Mouse (Mus musculus) MEL (cell line): ENCODE data around the gene Rhbdl1. TPM values are rescaled to one million over a fixed set of nuclear protein-coding genes. Genes with fewer than 3 reads are reported as not detected.

Experiments used
- DNase-seq: peaks from one replicate; pipeline ENCODE4 v3.0.0; 2011; ENCODE audit warnings: low read depth, low spot score
- H3K27ac ChIP-seq: 2 replicates; pipeline ENCODE4 v1.5.1; 2012; ENCODE audit warnings: low read depth, mild to moderate bottlenecking, control low read depth, low read length, moderate library complexity; ENCODE audit not compliant: control insufficient read depth
- H3K27me3 ChIP-seq, 2 experiments: fragments of 150-350 bp in 1 of 2; sonication (generic) in 1 of 2; 2 replicates each; pipeline ENCODE4 v1.6.1; 2012; ENCODE audit warnings: low read length in 2 of 2, mild to moderate bottlenecking in 2 of 2, improper control_type of control experiment in 1 of 2, moderate library complexity in 1 of 2; ENCODE audit not compliant: insufficient read depth in 2 of 2, control insufficient read depth in 1 of 2
- H3K36me3 ChIP-seq, 2 experiments: 2 replicates each; pipeline ENCODE4 v1.6.1; 2012 to 2014; ENCODE audit warnings: low read length in 2 of 2, improper control_type of control experiment in 1 of 2, inconsistent platforms in 1 of 2, mild to moderate bottlenecking in 1 of 2; ENCODE audit not compliant: insufficient read depth in 2 of 2, control insufficient read depth in 1 of 2
- H3K4me1 ChIP-seq, 2 experiments: fragments of 150-350 bp in 1 of 2; sonication (generic) in 1 of 2; 2 replicates each; pipeline ENCODE4 v1.6.1; 2012; ENCODE audit warnings: low read length in 2 of 2, improper control_type of control experiment in 1 of 2, mild to moderate bottlenecking in 1 of 2; ENCODE audit not compliant: insufficient read depth in 2 of 2, control insufficient read depth in 1 of 2
- H3K4me3 ChIP-seq, 2 experiments: fragments of 150-350 bp in 1 of 2; sonication (generic) in 1 of 2; 2 replicates each; pipeline ENCODE4 v1.5.1; 2012; ENCODE audit warnings: low read depth in 2 of 2, low read length in 2 of 2, mild to moderate bottlenecking in 2 of 2, moderate library complexity in 2 of 2, control low read depth in 1 of 2, improper control_type of control experiment in 1 of 2; ENCODE audit not compliant: control insufficient read depth in 1 of 2, insufficient read depth in 1 of 2
- H3K79me2 ChIP-seq: 2 replicates; pipeline ENCODE4 v1.6.1; 2012; ENCODE audit warnings: mild to moderate bottlenecking, low read length, moderate library complexity; ENCODE audit not compliant: control insufficient read depth, poor library complexity, insufficient read depth
- H3K9ac ChIP-seq: 2 replicates; pipeline ENCODE4 v1.6.1; 2012; ENCODE audit warnings: low read depth, mild to moderate bottlenecking, control low read depth, low read length, moderate library complexity; ENCODE audit not compliant: control insufficient read depth, poor library complexity, severe bottlenecking
- H3K9me3 ChIP-seq: fragments of 150-350 bp; sonication (generic); replicated peaks from 2 replicates; pipeline ENCODE4 v1.6.1; 2012; ENCODE audit warnings: mild to moderate bottlenecking, low read length, improper control_type of control experiment, moderate library complexity; ENCODE audit not compliant: insufficient read depth
- BHLHE40 ChIP-seq: IDR thresholded peaks from 2 replicates; pipeline ENCODE4 v1.6.1; 2012; ENCODE audit warnings: low read depth, mild to moderate bottlenecking, inconsistent platforms, low read length, improper control_type of control experiment, borderline replicate concordance
- CHD2 ChIP-seq: IDR thresholded peaks from 2 replicates; pipeline ENCODE4 v1.6.1; 2011; ENCODE audit warnings: low read length, improper control_type of control experiment
- CTCF ChIP-seq, 3 experiments: IDR thresholded peaks in 2 of 3; conservative IDR thresholded peaks in 1 of 3; 2 replicates each; pipeline ENCODE4 v1.5.1; 2011 to 2012; ENCODE audit warnings: low read length in 3 of 3, low read depth in 2 of 3, mild to moderate bottlenecking in 2 of 3, improper control_type of control experiment in 1 of 3, inconsistent platforms in 1 of 3, mixed read lengths in 1 of 3, moderate library complexity in 1 of 3; ENCODE audit not compliant: control insufficient read depth in 1 of 3, insufficient read depth in 1 of 3, poor library complexity in 1 of 3, severe bottlenecking in 1 of 3
- EP300 ChIP-seq, 2 experiments: IDR thresholded peaks; 2 replicates each; pipeline ENCODE4 v1.6.1; 2011; ENCODE audit warnings: improper control_type of control experiment in 2 of 2, low read length in 2 of 2, low read depth in 1 of 2, mild to moderate bottlenecking in 1 of 2
- ETS1 ChIP-seq: IDR thresholded peaks from 2 replicates; pipeline ENCODE4 v1.6.1; 2012; ENCODE audit warnings: low read depth, mild to moderate bottlenecking, inconsistent platforms, low read length, improper control_type of control experiment, moderate library complexity
- GABPA ChIP-seq: IDR thresholded peaks from 2 replicates; pipeline ENCODE4 v1.6.1; 2012; ENCODE audit warnings: low read depth, mild to moderate bottlenecking, inconsistent platforms, low read length, improper control_type of control experiment, moderate library complexity
- GATA1 ChIP-seq: IDR thresholded peaks from 2 replicates; pipeline ENCODE4 v1.6.1; 2011; ENCODE audit warnings: low read depth, low read length, improper control_type of control experiment
- HCFC1 ChIP-seq: IDR thresholded peaks from 2 replicates; pipeline ENCODE4 v1.6.1; 2012; ENCODE audit warnings: low read depth, mild to moderate bottlenecking, inconsistent platforms, low read length, improper control_type of control experiment, moderate library complexity
- MAFK ChIP-seq: IDR thresholded peaks from 2 replicates; pipeline ENCODE4 v1.6.1; 2011; ENCODE audit warnings: low read depth, mild to moderate bottlenecking, low read length, improper control_type of control experiment, borderline replicate concordance
- NELFE ChIP-seq: IDR thresholded peaks from 2 replicates; pipeline ENCODE4 v1.6.1; 2011; ENCODE audit warnings: low read depth, low read length, improper control_type of control experiment
- POLR2AphosphoS2 ChIP-seq: IDR thresholded peaks from 2 replicates; pipeline ENCODE4 v1.6.1; 2011; ENCODE audit warnings: low read length, improper control_type of control experiment
- POLR2AphosphoS5 ChIP-seq: IDR thresholded peaks from 2 replicates; pipeline ENCODE4 v1.6.1; 2012; ENCODE audit warnings: low read depth, borderline replicate concordance, mild to moderate bottlenecking, inconsistent platforms, low read length, moderate library complexity, mixed read lengths
- RAD21 ChIP-seq: IDR thresholded peaks from 2 replicates; pipeline ENCODE4 v1.6.1; 2011; ENCODE audit warnings: mild to moderate bottlenecking, low read depth, low read length, improper control_type of control experiment
- RCOR1 ChIP-seq: IDR thresholded peaks from 2 replicates; pipeline ENCODE4 v1.6.1; 2012; ENCODE audit warnings: low read depth, mild to moderate bottlenecking, inconsistent platforms, low read length, improper control_type of control experiment
- SIN3A ChIP-seq: IDR thresholded peaks from 2 replicates; pipeline ENCODE4 v1.6.1; 2012; ENCODE audit warnings: low read length, improper control_type of control experiment, inconsistent platforms
- SMC3 ChIP-seq: IDR thresholded peaks from 2 replicates; pipeline ENCODE4 v1.6.1; 2011; ENCODE audit warnings: low read depth, low read length, improper control_type of control experiment
- TAL1 ChIP-seq: IDR thresholded peaks from 2 replicates; pipeline ENCODE4 v1.6.1; 2012; ENCODE audit warnings: mild to moderate bottlenecking, inconsistent platforms, low read length, moderate library complexity, mixed read lengths
- TCF12 ChIP-seq: IDR thresholded peaks from 2 replicates; pipeline ENCODE4 v1.6.1; 2014; ENCODE audit warnings: low read depth, mild to moderate bottlenecking, inconsistent platforms, low read length, improper control_type of control experiment, moderate library complexity
- ZKSCAN1 ChIP-seq: IDR thresholded peaks from 2 replicates; pipeline ENCODE4 v1.6.1; 2012; ENCODE audit warnings: low read depth, mild to moderate bottlenecking, inconsistent platforms, low read length, improper control_type of control experiment, moderate library complexity
- ZMIZ1 ChIP-seq: IDR thresholded peaks from 2 replicates; pipeline ENCODE4 v1.6.1; 2012; ENCODE audit warnings: low read depth, mild to moderate bottlenecking, inconsistent platforms, low read length, improper control_type of control experiment, moderate library complexity
- ZNF384 ChIP-seq: IDR thresholded peaks from 2 replicates; pipeline ENCODE4 v1.6.1; 2012; ENCODE audit warnings: low read depth, mild to moderate bottlenecking, inconsistent platforms, low read length, improper control_type of control experiment
- polyA plus RNA-seq, 2 experiments: library from polyadenylated mRNA; stranded (reverse) in 1 of 2; unstranded in 1 of 2; fragments of >175 nt in 1 of 2; fragments of >200 nt in 1 of 2; gene quantifications; 2 replicates each; pipeline versions ENCODE4 v1.2.1 to v1.2.4; 2012; ENCODE audit warnings: low replicate concordance in 2 of 2, low read depth in 1 of 2; ENCODE audit not compliant: insufficient read length in 2 of 2, insufficient read depth in 1 of 2, missing spikeins in 1 of 2
- total RNA-seq: library from RNA; depleted of rRNA; stranded (reverse); fragments of 300-350 nt; gene quantifications from 2 replicates; pipeline ENCODE4 v1.2.3, GENCODE M21; 2012

The Rhbdl1 gene
- total and polyA plus RNA-seq, 3 experiments = 1.4 to 4.0 TPM; not detected in 1

GRCm38 (mm10) chr17:25825984-25826570 is 11.0 kb downstream of the Rhbdl1 start:
- no peaks in the 10 kb centered on the region for H3K9me3 ChIP-seq
- peaks cover 0 to 33% of the 10 kb centered on the region in 2 experiments; a peak in 2 of 4 replicates for H3K4me1 ChIP-seq
- H3K36me3 ChIP-seq = peaks cover 0 to 12% of the 10 kb centered on the region in 2 experiments; a peak in 2 of 4 replicates
- TF ChIP-seq TCF12 (no peak), CTCF (IDR thresholded peaks at IDR 0.05 in 2 of 3, conservative IDR thresholded peaks at IDR 0.05 in 1 of 3; ENCODE audit: control insufficient read depth in 1 of 3, insufficient read depth in 1 of 3, low read depth in 2 of 3, low read length in 3 of 3, poor library complexity in 1 of 3, severe bottlenecking in 1 of 3) (no peak), POLR2AphosphoS5 (no peak), EP300 (IDR thresholded peaks at IDR 0.05; ENCODE audit: low read depth in 1 of 2, low read length in 2 of 2) (no peak), HCFC1 (no peak), SMC3 (no peak), CHD2 (no peak), ZMIZ1 (no peak), MAFK (no peak), ZKSCAN1 (no peak), SIN3A (no peak)
- no peak overlapping the region for H3K4me3 ChIP-seq
- H3K27ac ChIP-seq = no peak overlapping the region
- no peaks in the 10 kb centered on the region for H3K27me3 ChIP-seq
- no peak for DNase-seq
- peaks cover 44% of the 10 kb centered on the region for H3K79me2 ChIP-seq
- no peak overlapping the region for H3K9ac ChIP-seq

- TF ChIP-seq POLR2AphosphoS2 (no peak), NELFE (no peak), SMC3 (no peak), RAD21 (no peak), BHLHE40 (no peak), GABPA (no peak), GATA1 (no peak), ZNF384 (no peak), SIN3A (no peak), CTCF (IDR thresholded peaks at IDR 0.05 in 2 of 3, conservative IDR thresholded peaks at IDR 0.05 in 1 of 3; ENCODE audit: control insufficient read depth in 1 of 3, insufficient read depth in 1 of 3, low read depth in 2 of 3, low read length in 3 of 3, poor library complexity in 1 of 3, severe bottlenecking in 1 of 3) (no peak), MAFK (no peak), ETS1 (no peak), RCOR1 (no peak), TAL1 (no peak)
- TF ChIP-seq, all 39 proteins: peak for 0
- DNase-seq = no peak
- Histone ChIP-seq H3K27me3 (no peaks in the 10 kb centered on the region; a peak in 1 of 4 replicates), H3K27ac (no peak overlapping the region), H3K36me3 (peaks cover 0 to 11% of the 10 kb centered on the region in 2 experiments; a peak in 2 of 4 replicates), H3K9ac (peak overlapping the region; percentile 63), H3K79me2 (peaks cover 38% of the 10 kb centered on the region), H3K9me3 (no peaks in the 10 kb centered on the region), H3K4me1 (peaks cover 0 to 29% of the 10 kb centered on the region in 2 experiments; a peak in 2 of 4 replicates), H3K4me3 (peak overlapping the region; percentile 73 to 89)
Measured at GRCm38 (mm10) chr17:25825311-25825710, 11.8 kb downstream of the Rhbdl1 start.
